Mouse (Mus musculus): Measurements from ENCODE around the gene Olfr473. TPM values are rescaled to one million over a fixed set of nuclear protein-coding genes. Genes with fewer than 3 reads are reported as not detected.

The Olfr473 gene
- not detected in 2 replicates for polyA plus RNA-seq (2012; rRNA removed)

DNA sequence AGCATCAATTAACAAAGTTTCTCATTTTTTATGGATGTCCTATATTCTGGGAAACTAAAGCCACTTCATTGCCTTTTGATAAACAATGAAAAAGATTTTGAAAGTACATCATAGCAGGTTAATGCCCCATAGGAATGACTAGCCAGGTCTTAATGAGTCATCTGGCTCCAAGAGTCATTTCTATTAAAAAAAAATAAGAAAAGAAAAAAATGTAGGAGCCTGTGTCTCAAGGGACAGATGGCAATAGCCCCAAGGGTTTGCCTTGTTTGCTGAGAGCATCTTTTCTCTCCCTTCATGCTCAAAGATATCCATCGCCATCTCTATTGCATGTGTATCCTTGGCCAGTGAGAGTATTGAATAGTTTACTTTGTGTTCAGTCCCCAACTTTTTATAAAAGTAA, at the start of gene Olfr473:
Gene Olfr473, plus strand, starts transcription at position 301 of the 400 bp plus-strand sequence.

DNA sequence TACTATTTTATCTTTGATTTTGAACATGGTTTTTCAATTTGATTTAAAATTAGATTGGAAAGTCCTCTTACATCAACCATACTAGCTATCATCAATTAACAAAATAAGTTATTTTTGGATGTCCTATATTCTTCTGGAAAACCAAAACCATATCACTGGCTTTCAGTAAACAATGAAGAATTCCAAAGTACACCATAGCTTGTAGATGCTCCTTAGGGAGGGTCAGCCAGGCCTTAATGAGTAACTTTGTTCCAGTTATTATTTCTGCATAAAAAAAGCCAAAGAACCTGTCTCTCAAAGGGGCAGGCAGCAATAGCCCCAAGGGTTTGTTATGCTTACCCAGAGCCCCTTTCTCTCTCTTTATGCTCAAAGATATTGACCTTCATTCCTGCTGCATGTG, 32.6 kb upstream of the Olfr473 start, which contains the start of gene Olfr472:
Gene Olfr472, plus strand, starts transcription at position 301 of the 400 bp plus-strand sequence.

GRCm38 (mm10) chr7:107954343-107954742, 24.1 kb downstream of the Olfr473 start, which contains the start of gene Olfr474:
Gene Olfr474, plus strand, starts transcription at chr7:107954643.

DNA sequence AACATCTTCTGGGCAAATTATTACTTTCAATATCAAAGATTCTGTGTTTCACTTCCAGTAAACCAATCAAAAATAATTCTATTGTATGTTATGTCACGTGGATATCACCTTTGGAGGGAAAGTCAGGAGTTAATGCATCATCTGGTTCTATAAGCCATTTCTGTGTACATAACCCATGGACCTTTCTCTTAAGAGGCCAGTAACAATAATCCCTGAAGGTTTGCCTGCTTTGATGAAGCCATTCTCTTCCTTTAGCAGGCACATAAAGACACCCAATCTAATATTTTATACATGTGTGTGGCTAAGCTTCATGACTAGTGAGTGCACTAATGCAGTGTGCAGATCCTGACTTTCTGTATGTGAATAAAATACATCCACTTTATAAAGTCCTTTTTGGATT, 34.3 kb downstream of the Olfr473 start, which contains the start of gene Olfr476:
Gene Olfr476, plus strand, starts transcription at position 301 of the 400 bp plus-strand sequence.

Other genes with a start within 250 kb of the Olfr473 start
- 0.16 and 0.24 TPM in 2 replicates for gene Cyb5r2, start 172.4 kb upstream of the Olfr473 start, polyA plus RNA-seq (2012; rRNA removed)
- not detected in 2 replicates for gene Ovch2, start 129.2 kb upstream of the Olfr473 start, polyA plus RNA-seq (2012; rRNA removed)
- not detected in 2 replicates for gene Olfr467, start 118.2 kb upstream of the Olfr473 start, polyA plus RNA-seq (2012; rRNA removed)
- not detected in 2 replicates for gene Olfr469, start 104.9 kb upstream of the Olfr473 start, polyA plus RNA-seq (2012; rRNA removed)
- not detected in 2 replicates for gene Olfr470, start 83.0 kb upstream of the Olfr473 start, polyA plus RNA-seq (2012; rRNA removed)
- gene Olfr472, start 32.5 kb upstream of the Olfr473 start, polyA plus RNA-seq (2012; rRNA removed): not detected in 2 replicates
- not detected in 2 replicates for gene Olfr474, start 24.2 kb downstream of the Olfr473 start, polyA plus RNA-seq (2012; rRNA removed)
- gene Olfr476, start 34.4 kb downstream of the Olfr473 start, polyA plus RNA-seq (2012; rRNA removed): not detected in 2 replicates
- not detected in 2 replicates for gene Olfr477, start 56.2 kb downstream of the Olfr473 start, polyA plus RNA-seq (2012; rRNA removed)
- gene Olfr478, start 103.5 kb downstream of the Olfr473 start, polyA plus RNA-seq (2012; rRNA removed): not detected in 2 replicates
- not detected in 2 replicates for gene Olfr479, start 120.2 kb downstream of the Olfr473 start, polyA plus RNA-seq (2012; rRNA removed)
- gene Olfr480, start 136.9 kb downstream of the Olfr473 start, polyA plus RNA-seq (2012; rRNA removed): not detected in 2 replicates
- gene Olfr481, start 149.4 kb downstream of the Olfr473 start, polyA plus RNA-seq (2012; rRNA removed): not detected in 2 replicates
- gene Olfr482, start 167.1 kb downstream of the Olfr473 start, polyA plus RNA-seq (2012; rRNA removed): not detected in 2 replicates
- not detected in 2 replicates for gene Olfr483, start 170.4 kb downstream of the Olfr473 start, polyA plus RNA-seq (2012; rRNA removed)
- not detected in 2 replicates for gene Olfr484, start 197.0 kb downstream of the Olfr473 start, polyA plus RNA-seq (2012; rRNA removed)
- not detected in 2 replicates for gene Olfr485, start 229.4 kb downstream of the Olfr473 start, polyA plus RNA-seq (2012; rRNA removed)
- not detected in 2 replicates for gene Olfr486, start 242.3 kb downstream of the Olfr473 start, polyA plus RNA-seq (2012; rRNA removed)

Data from central nervous system, embryonic 11.5 days (tissue).